Mouse (Mus musculus): ENCODE measurements around the gene Fiz1. TPM values are rescaled to one million over a fixed set of nuclear protein-coding genes. Genes with fewer than 3 reads are reported as not detected.

Gene Fiz1
- 30.7 and 35.5 TPM in 2 replicates for polyA plus RNA-seq (2015; fragmentation: Nextera tagmentation; extraction: Ambion mirVana)

DNA sequence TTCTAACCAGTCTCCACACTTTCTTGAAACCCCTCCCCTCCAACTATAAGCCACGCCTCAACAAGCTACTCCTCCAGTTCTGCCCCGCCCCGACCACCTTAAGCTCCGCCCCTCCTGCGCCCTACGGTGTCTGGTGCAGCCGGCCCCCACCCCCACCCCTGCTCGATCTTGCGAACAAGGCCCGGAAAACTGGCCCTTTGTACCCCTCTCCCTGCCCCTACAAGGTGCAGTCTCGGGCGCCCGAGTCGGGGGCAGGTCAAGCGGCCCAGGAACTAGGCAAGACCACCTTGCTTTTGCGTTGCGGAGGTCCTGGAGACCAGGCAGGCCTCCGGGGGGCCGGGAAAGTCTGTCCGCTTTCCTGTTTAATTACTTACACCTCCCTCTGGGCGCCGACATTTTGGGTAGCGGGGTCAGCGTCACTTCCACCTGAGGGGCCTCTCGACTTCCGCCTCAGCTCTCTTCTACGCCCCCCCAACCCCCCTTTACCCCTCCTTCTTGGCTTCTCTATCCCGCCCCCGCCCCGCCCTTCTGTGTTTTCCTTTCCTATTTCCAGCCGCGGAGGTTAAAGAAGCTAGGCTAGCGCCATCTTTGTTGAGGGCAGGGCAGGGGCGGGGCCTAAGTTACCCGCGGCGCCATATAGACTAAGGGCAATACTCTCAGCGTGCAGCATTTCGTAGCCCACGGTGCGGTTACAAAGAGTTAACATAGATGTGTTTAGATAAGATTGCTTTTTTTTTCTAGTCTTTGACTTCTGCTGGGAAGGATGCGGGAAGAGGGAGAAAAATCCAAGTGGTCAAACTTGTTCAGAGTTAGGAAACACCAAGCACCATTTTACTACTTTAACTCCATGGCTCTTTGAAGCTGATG lies at the start of gene Fiz1, which contains the start of gene Zfp524:
Gene Fiz1, minus strand, starts transcription at position 447 of the 867 bp plus-strand sequence.
Gene Zfp524, plus strand, starts transcription at position 165 of the 867 bp plus-strand sequence.
- Histone ChIP-seq H3K9ac (ENCODE audit: low read depth, low read length) (peak within 1 kb of the TSS; percentile 74), H3K9me3 (replicated peaks; ENCODE audit: control insufficient read depth, low read length, poor library complexity, severe bottlenecking) (no peaks in the 10 kb centered on the region), H3K27ac (ENCODE audit: low read length) (peak within 1 kb of the TSS; percentile 97), H3K36me3 (ENCODE audit: control insufficient read depth, insufficient read depth, low read length) (peaks cover 16% of the 10 kb centered on the region), H3K4me3 (ENCODE audit: low read depth, low read length) (peak within 1 kb of the TSS; percentile 79), H3K4me1 (ENCODE audit: control insufficient read depth, insufficient read depth, low read length) (peaks cover 10% of the 10 kb centered on the region), H3K4me2 (ENCODE audit: low read length) (peak within 1 kb of the TSS; percentile 67), H3K27me3 (ENCODE audit: control insufficient read depth, insufficient read depth, low read depth, low read length) (no peaks in the 10 kb centered on the region)
- peak; percentile 84 for ATAC-seq
- under 1% methylated on average over 41 of the region's 42 CpGs for WGBS

DNA sequence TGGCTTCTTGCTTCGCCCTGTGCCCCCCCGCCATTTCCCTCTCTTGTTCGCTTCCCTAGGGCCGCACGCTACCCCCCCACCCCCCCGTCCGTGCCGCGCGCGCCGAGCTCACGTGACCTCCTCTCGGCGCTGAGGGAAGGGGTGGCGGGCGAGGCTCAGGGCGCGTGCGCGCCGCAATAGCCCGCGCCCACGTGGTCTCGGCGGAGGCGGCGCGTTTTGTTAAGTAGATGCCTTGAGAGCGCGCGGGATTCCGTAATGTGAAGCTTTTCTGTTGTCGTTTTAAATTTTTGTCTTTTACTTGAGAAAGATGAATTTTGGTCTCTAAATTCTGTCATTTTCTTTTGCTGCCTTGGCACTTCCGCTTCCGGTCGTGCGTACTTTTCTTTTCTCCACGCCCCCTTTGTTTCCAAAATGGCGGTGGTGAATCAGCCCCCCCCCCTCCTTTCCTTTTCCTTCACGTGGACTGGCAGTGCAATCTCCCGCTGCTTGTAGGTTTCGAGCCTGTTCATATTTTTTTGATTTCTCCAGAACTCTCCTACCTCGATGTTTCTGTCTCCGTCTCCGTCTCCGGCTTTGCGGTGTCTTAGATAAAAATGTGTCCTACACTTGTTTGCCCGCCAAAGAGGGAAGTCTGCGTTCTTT lies 48.0 kb upstream of the Fiz1 start:
- H3K4me3 ChIP-seq (ENCODE audit: low read depth, low read length), result peak overlapping the region; percentile 61
- peaks cover 6% of the 10 kb centered on the region; the same call in 1 of the 2 replicates for H3K36me3 ChIP-seq (ENCODE audit: control insufficient read depth, insufficient read depth, low read length)
- under 1% methylated on average over 51 of the region's 51 CpGs for WGBS
- H3K27me3 ChIP-seq (ENCODE audit: control insufficient read depth, insufficient read depth, low read depth, low read length), result no peaks in the 10 kb centered on the region; the same call in 1 of the 2 replicates
- peak overlapping the region; percentile 84 for H3K9ac ChIP-seq (ENCODE audit: low read depth, low read length)
- no peaks in the 10 kb centered on the region for H3K9me3 ChIP-seq (replicated peaks; ENCODE audit: control insufficient read depth, low read length, poor library complexity, severe bottlenecking)
- ATAC-seq, result peak; percentile 22
- peak overlapping the region; percentile 99 for H3K27ac ChIP-seq (ENCODE audit: low read length)
- H3K4me1 ChIP-seq (ENCODE audit: control insufficient read depth, insufficient read depth, low read length), result peaks cover 49% of the 10 kb centered on the region
- H3K4me2 ChIP-seq (ENCODE audit: low read length), result peak overlapping the region; percentile 83

DNA sequence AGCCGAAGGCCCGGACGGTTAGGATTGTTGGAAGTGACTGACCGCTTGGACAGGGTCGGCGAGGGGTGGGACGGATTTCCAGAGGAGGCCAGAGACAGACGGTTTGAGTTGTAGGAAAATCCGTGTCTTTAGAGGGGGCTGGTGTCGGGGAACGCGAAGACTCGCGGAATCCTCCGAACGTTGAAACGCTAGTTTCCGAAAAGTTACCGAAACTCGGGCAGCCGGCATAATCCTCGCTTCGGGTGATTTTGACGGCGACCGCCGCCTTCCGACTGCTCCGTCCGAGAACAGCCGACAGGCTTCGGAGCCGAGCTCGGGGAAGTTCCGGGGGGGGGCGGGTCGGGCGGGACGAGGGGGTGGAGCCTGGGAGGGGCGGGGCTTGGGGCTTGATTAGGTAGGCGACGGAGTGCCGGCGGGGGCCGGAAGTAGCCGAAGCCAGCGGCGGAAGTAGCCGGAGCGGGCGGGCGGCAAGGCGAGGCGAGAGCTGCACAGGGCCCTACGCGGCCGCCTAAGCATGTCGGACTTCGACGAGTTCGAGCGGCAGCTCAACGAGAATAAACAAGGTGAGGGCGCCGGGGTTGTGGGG lies 47.4 kb upstream of the Fiz1 start, which contains the start of gene U2af2:
Gene U2af2, plus strand, starts transcription at position 370 of the 586 bp plus-strand sequence.
- Histone ChIP-seq H3K4me3 (ENCODE audit: low read depth, low read length) (peak within 1 kb of the TSS; percentile 61), H3K36me3 (ENCODE audit: control insufficient read depth, insufficient read depth, low read length) (peaks cover 6% of the 10 kb centered on the region; the same call in 1 of the 2 replicates)
- WGBS, result 0% methylated on average over 62 of the region's 65 CpGs

DNA sequence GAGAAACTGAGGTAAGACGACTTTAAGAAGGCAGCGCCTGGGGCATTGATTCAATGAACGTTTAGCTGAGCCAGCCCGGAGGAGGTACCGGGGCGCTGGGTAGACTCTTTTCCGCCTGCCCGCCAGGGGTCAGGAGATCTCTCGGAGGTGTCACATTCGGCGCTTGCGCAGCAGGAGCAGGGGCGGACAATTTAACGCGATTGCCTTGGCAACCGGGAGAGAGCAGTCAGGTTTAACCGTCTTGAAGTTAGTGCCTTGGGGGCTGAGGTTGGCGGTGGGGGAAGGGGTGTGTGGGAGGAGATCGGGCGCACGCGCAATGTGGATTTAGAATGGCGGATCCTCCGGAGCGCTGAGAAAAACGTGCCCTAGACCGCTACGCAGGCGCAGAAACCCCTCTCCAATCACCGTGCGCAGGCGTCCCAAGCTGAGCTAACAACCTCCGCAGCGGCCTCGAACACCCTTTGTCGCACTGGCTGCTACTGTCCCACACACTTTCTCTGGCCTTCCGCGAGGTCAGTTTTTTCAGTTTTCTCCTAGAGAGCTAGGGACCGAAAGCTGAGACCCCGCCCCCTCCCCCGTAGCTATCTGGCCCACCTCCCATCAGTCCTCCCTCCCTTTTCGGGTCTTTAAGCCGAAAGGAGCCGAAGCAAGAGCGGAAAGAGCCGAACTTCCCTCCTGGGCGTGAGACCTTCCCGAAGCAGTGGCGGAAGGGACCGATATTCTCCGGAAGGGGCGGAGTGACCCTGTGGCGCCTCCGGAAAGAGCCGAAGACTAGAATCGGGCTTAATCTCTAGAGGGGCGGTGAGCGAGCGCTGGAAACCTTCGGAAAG lies 46.7 kb upstream of the Fiz1 start:
- peak overlapping the region; percentile 83 for H3K4me2 ChIP-seq (ENCODE audit: low read length)
- H3K4me3 ChIP-seq (ENCODE audit: low read depth, low read length), result peak overlapping the region; percentile 61
- 0 out of 2 replicates have a peak, but pooled peaks cover under 1% of the 10 kb centered on the region for H3K36me3 ChIP-seq (ENCODE audit: control insufficient read depth, insufficient read depth, low read length)
- H3K4me1 ChIP-seq (ENCODE audit: control insufficient read depth, insufficient read depth, low read length), result peaks cover 52% of the 10 kb centered on the region
- peak overlapping the region; percentile 99 for H3K27ac ChIP-seq (ENCODE audit: low read length)
- peak overlapping the region; percentile 84 for H3K9ac ChIP-seq (ENCODE audit: low read depth, low read length)
- H3K9me3 ChIP-seq (replicated peaks; ENCODE audit: control insufficient read depth, low read length, poor library complexity, severe bottlenecking), result no peaks in the 10 kb centered on the region
- peak; percentile 91 for ATAC-seq
- H3K27me3 ChIP-seq (ENCODE audit: control insufficient read depth, insufficient read depth, low read depth, low read length), result no peaks in the 10 kb centered on the region; the same call in 1 of the 2 replicates
- WGBS, result under 1% methylated on average over 60 of the region's 60 CpGs

More for the DNA sequence above, 47.4 kb upstream of the Fiz1 start, which contains the start of gene U2af2:
- peak within 1 kb of the TSS; percentile 83 for H3K4me2 ChIP-seq (ENCODE audit: low read length)
- peak within 1 kb of the TSS; percentile 99 for H3K27ac ChIP-seq (ENCODE audit: low read length)
- peak; percentile 80 for ATAC-seq
- H3K27me3 ChIP-seq (ENCODE audit: control insufficient read depth, insufficient read depth, low read depth, low read length), result no peaks in the 10 kb centered on the region; the same call in 1 of the 2 replicates
- H3K4me1 ChIP-seq (ENCODE audit: control insufficient read depth, insufficient read depth, low read length), result peaks cover 51% of the 10 kb centered on the region
- H3K9ac ChIP-seq (ENCODE audit: low read depth, low read length), result peak within 1 kb of the TSS; percentile 84
- H3K9me3 ChIP-seq (replicated peaks; ENCODE audit: control insufficient read depth, low read length, poor library complexity, severe bottlenecking), result no peaks in the 10 kb centered on the region

DNA sequence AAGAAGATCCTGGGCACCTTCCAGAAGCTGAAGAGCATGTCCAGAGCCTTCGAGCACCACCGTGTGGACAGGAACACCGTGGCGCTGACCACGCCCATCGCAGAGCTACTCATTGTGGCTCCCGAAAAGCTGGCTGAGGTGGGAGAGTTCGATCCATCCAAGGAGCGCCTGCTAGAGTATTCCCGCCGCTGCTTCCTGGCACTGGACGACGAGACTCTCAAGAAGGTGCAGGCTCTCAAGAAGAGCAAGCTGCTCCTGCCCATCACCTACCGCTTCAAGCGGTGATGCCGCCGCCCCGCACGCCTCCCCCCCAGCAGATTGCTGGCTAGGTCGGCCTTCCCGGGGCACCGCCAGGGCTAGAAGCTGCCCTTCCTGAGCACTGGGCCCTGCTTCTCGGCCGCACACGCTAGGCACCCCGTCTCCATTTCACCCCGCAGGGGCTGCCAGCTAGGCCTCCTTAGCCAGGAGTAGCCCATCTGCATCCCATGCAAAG lies 45.8 kb upstream of the Fiz1 start:
- Histone ChIP-seq H3K4me2 (ENCODE audit: low read length) (peak overlapping the region; percentile 83), H3K27me3 (ENCODE audit: control insufficient read depth, insufficient read depth, low read depth, low read length) (peaks cover 4% of the 10 kb centered on the region; the same call in 1 of the 2 replicates), H3K9me3 (replicated peaks; ENCODE audit: control insufficient read depth, low read length, poor library complexity, severe bottlenecking) (no peaks in the 10 kb centered on the region), H3K4me1 (ENCODE audit: control insufficient read depth, insufficient read depth, low read length) (peaks cover 53% of the 10 kb centered on the region), H3K36me3 (ENCODE audit: control insufficient read depth, insufficient read depth, low read length) (no peaks in the 10 kb centered on the region), H3K4me3 (ENCODE audit: low read depth, low read length) (peak overlapping the region; percentile 61), H3K9ac (ENCODE audit: low read depth, low read length) (peak overlapping the region; percentile 84), H3K27ac (ENCODE audit: low read length) (peak overlapping the region; percentile 99)
- peak; percentile 3; the same call in 1 of the 2 replicates for ATAC-seq
- WGBS, result 2% methylated on average over 27 of the region's 27 CpGs

DNA sequence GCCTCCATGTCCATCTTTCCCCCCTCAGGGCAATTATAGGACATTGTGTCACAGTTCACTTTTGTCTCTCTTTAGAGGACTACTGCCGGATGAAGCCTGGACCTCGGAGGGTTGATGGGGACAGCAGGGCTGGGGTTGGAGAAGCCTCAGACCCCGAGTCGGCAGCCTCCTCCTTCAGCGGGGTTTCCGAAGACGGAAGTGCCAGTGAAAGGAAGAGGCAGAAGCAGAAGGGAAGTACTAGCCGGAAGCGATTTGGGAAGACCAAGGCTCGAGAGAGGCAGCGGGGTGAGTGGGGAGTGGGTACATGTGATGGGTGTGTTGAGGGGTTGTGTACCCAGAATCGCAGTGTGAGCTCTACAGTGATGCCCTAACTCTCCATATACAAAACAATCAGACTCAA lies 44.9 kb upstream of the Fiz1 start:
- ATAC-seq, result no peak
- Histone ChIP-seq H3K27me3 (ENCODE audit: control insufficient read depth, insufficient read depth, low read depth, low read length) (peaks cover 13% of the 10 kb centered on the region), H3K4me2 (ENCODE audit: low read length) (no peak overlapping the region), H3K4me1 (ENCODE audit: control insufficient read depth, insufficient read depth, low read length) (peaks cover 60% of the 10 kb centered on the region), H3K36me3 (ENCODE audit: control insufficient read depth, insufficient read depth, low read length) (no peaks in the 10 kb centered on the region), H3K9ac (ENCODE audit: low read depth, low read length) (peak overlapping the region; percentile 84), H3K27ac (ENCODE audit: low read length) (peak overlapping the region; percentile 99), H3K4me3 (ENCODE audit: low read depth, low read length) (no peak overlapping the region), H3K9me3 (replicated peaks; ENCODE audit: control insufficient read depth, low read length, poor library complexity, severe bottlenecking) (no peaks in the 10 kb centered on the region)
- WGBS, result 88% methylated on average over 12 of the region's 12 CpGs

DNA sequence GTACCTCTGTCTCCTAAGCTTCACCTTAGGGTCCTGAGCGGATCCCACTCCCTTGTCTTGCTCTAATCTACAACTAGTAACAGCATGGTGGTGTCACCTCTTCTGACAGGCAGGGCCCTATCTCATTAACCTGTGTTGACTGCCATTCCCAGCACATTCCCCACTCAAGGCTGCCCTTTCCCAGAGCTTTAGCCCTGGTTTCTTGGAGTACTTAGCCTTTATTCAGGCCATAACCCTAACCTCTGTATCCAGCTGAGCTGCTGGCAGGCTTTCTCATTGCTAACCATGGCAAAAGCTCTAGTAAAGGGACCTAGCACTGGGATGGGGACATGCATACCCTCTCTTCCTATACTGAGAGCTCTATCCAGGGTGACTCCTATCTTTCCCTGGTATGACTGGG lies 44.1 kb upstream of the Fiz1 start:
- Histone ChIP-seq H3K4me2 (ENCODE audit: low read length) (no peak overlapping the region), H3K4me1 (ENCODE audit: control insufficient read depth, insufficient read depth, low read length) (peaks cover 60% of the 10 kb centered on the region), H3K4me3 (ENCODE audit: low read depth, low read length) (no peak overlapping the region), H3K27me3 (ENCODE audit: control insufficient read depth, insufficient read depth, low read depth, low read length) (peaks cover 15% of the 10 kb centered on the region), H3K9me3 (replicated peaks; ENCODE audit: control insufficient read depth, low read length, poor library complexity, severe bottlenecking) (no peaks in the 10 kb centered on the region), H3K27ac (ENCODE audit: low read length) (no peak overlapping the region), H3K36me3 (ENCODE audit: control insufficient read depth, insufficient read depth, low read length) (no peaks in the 10 kb centered on the region), H3K9ac (ENCODE audit: low read depth, low read length) (no peak overlapping the region)
- 93% methylated on average over 1 of the region's 1 CpGs for WGBS
- no peak for ATAC-seq

DNA sequence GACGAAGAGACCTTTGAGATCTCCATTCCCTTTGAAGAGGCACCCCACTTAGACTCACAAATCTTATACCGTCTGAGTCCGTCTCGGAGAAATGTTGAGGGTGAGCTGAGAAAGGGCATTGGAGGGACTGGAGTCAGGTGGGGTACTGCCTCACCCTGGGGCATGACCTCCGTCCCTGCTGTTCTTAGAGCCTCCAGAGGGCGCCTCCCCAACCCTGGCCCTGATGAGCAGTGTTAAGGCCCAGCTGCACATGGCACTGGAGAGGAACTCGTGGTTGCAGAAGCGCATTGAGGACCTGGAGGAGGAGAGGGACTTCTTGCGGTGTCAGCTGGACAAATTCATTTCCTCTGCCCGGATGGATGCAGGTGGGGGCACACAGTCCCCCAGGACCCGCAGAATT lies 43.3 kb upstream of the Fiz1 start:
- H3K36me3 ChIP-seq (ENCODE audit: control insufficient read depth, insufficient read depth, low read length), result no peaks in the 10 kb centered on the region
- peak overlapping the region; percentile 11; the same call in 1 of the 2 replicates for H3K27ac ChIP-seq (ENCODE audit: low read length)
- H3K4me1 ChIP-seq (ENCODE audit: control insufficient read depth, insufficient read depth, low read length), result peaks cover 63% of the 10 kb centered on the region
- peak overlapping the region; percentile 76 for H3K4me3 ChIP-seq (ENCODE audit: low read depth, low read length)
- no peaks in the 10 kb centered on the region for H3K9me3 ChIP-seq (replicated peaks; ENCODE audit: control insufficient read depth, low read length, poor library complexity, severe bottlenecking)
- H3K27me3 ChIP-seq (ENCODE audit: control insufficient read depth, insufficient read depth, low read depth, low read length), result peaks cover 15% of the 10 kb centered on the region
- peak overlapping the region; percentile 80 for H3K9ac ChIP-seq (ENCODE audit: low read depth, low read length)
- peak overlapping the region; percentile 93 for H3K4me2 ChIP-seq (ENCODE audit: low read length)
- no peak for ATAC-seq
- WGBS, result 32% methylated on average over 11 of the region's 11 CpGs
